Mouse (Mus musculus) kidney, postnatal 14 days (tissue): ENCODE measurements around the gene U2af2.
A peak's percentile ranks its signal among the peaks of the same experiment; 100 is the strongest.
"Not testable (repeated sequence)": the region's sequence is repeated elsewhere in the genome, so short reads cannot be mapped to it uniquely, and the experiment has no call there.

Source experiments
- DNase-seq: peaks from one replicate; pipeline ENCODE4 v3.0.0; 2022; ENCODE audit warnings: mixed read lengths

U2af2 gene

DNA sequence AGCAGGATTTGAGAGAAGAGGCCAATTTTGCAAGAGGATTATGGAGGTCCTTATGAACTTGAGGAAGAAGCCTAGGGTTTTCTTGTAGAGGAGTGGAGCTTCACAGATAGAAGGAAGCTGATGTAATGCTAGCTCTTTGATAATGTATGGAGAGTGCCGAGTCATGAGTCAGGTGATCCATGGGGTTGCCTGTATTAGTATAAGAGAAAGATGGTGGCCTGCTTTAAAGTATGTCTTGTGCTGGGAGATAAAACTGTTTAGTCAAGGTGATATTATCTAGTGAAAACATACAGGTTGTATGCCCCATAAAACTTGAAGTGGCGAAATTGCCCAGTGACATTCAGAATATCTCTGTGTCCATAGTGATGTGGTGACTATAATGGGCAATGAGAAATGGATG lies 15.0 kb downstream of the U2af2 start:
- no peak for DNase-seq

DNA sequence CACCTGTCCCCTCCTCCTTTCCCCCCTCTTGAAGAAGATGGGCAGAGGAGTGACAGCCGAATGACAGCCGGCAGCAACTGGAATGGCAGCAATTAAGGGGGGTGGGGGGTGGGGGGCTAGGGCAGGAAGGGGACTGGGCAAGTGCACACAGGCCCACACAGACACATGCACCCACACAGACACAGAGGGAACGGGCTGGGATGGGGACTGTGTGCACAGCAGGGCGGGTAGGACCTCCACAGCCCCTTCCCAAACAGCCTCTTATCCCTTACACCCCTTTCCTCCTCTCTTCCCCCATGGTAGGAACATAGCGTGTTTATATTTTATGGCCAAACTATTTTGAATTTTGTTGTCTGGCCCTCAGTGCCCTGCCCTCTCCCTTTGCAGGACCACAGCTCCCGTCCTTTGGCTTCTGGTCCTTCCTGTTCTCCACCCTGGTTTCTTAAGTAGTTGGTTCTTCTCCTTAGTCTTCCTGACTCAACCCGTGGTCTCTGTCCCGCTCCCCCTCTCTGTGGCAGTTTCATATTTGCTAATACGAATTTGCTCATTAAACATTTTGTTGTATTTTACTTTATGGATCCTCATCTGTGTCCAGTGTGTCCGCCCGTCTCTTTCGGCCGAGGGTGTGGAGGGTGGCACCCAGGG lies 17.5 kb downstream of the U2af2 start:
- not testable (repeated sequence) for DNase-seq

DNA sequence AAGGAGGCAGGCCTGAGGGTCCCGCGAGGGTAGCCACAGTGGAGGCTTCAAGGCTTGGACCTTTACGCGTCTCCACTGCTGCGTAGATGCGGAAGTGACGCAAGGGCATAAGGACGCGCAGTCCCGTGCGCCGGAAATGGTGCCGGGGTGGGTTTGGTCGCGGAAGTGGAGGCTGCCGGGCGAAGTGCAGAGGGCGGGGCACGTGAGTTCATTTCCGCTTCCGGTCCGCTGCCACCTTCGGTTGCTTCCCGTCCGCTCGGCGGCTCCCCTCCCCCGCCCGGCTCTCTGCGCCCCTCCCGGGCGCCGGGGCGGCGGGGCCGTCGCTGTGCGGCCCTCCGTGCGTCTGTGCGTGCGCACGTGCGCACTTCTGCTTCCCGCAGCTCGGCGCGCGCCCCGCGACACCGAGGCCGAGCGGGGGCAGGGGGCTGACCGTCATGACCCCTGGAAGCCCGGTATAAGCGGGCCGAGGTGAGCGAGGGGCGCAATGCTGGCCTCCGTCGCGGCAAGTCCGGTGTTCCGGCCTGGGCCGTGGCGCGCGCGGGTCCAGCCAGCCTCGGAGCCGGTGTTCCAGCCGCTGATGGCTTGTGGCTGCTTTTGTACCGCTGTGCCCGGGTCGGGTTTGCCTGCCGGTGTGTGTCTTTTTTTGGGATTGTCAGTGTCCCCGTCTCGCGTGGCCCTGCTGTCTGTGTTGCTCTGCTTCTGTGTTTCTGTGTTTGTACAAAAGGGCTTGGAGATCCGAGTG lies 18.2 kb downstream of the U2af2 start, which contains the start of gene Epn1:
TSS of gene Epn1 (plus strand) at position 226 of the 742 bp plus-strand sequence.
- DNase-seq = peak; percentile 98

GRCm38 (mm10) chr7:5080815-5081214 lies 18.9 kb downstream of the U2af2 start:
- DNase-seq = no peak

DNA sequence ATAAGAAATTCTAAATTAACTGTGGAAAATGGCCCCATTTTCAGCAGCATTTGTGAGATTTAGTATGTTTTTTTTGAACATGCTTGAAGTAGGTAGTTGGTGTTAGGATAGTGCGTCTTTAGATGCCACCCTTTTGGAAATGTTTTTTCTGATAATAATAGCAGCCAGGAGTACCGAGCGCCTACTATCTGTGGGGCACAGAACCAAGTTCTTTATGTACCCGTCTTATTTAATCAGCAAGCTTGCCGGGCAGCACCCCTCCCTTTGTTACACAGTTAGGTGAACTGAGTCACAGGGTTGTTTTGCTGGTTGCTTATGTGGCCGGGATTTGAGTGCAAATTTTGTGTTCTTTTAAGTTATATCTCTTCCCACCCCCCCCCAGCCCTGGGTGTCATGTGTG lies 19.3 kb downstream of the U2af2 start:
- DNase-seq = no peak

- no peak for DNase-seq
These were observed 20.0 kb downstream of the U2af2 start for GRCm38 (mm10) chr7:5081939-5082338.

DNA sequence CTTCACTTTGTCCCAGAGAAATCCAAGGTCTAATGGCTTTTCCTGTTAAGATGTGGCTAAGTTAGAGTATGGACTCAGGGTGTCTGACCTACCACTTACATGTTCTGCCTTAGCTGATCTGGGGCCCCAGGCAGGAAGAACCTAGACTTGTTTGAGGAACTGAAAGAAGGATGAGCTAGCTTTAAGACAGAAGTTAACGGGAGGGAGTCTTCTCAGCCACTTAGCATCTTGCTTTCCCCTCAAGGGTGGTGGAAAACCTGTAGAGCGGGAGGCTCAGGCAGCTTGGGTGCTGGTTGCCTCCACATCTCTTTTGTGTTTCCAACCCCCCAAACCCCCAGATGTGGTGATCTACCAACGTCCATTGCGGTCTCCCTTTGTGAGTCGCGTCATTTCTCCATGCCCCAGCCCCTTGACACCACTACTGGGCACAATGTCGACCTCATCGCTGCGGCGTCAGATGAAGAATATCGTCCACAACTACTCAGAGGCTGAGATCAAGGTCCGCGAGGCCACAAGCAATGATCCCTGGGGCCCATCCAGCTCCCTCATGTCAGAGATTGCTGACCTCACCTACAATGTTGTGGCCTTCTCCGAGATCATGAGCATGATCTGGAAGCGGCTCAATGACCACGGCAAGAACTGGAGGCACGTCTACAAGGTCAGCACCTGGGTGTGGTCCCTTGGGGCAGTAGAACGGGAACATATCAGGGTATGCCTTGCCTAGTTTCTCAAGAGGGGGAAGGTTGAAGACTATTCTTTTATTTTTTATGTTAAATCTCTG lies 21.6 kb downstream of the U2af2 start:
- peak; percentile 31 for DNase-seq

GRCm38 (mm10) chr7:5085512-5085911 lies 23.6 kb downstream of the U2af2 start:
- no peak for DNase-seq

- DNase-seq = no peak
These were observed 25.0 kb downstream of the U2af2 start for GRCm38 (mm10) chr7:5086921-5087440.

DNA sequence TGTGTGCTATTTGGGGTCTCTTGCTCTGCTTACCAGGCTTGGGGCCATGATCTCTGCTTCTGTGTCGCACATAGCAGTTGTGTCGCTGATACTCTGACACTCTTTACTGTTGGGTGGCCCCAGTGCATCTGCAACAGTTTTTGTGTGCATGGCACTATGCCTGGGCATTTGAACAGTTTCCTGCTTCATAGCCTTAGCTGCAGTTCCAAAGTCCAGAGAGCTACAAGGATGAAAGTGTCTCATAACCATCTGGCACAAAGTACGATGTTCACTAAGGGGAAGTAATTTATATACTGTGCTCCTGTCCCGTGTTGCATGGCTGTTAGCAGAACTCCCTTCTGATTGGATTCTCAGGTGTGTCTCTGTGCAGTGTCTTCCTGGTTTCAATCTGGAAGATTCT lies 25.9 kb downstream of the U2af2 start:
- peak; percentile 35 for DNase-seq

DNA sequence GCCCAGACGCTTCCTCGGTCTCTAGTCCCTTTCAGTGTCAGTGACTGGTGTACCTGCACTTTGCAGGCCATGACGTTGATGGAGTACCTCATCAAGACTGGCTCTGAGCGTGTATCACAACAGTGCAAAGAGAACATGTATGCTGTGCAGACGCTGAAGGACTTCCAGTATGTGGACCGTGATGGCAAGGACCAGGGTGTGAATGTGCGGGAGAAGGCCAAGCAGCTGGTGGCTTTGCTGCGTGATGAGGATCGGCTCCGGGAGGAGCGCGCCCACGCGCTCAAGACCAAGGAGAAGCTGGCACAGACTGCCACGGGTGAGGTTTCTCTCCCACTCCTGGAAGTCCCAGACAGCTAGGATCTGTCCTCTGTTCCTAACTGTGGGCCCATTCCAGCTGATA lies 27.9 kb downstream of the U2af2 start:
- no peak for DNase-seq

GRCm38 (mm10) chr7:5091008-5091728 lies 29.2 kb downstream of the U2af2 start:
- DNase-seq = no peak

GRCm38 (mm10) chr7:5092381-5092780 lies 30.4 kb downstream of the U2af2 start:
- no peak for DNase-seq

GRCm38 (mm10) chr7:5092831-5093510 lies 31.0 kb downstream of the U2af2 start:
- peak; percentile 44 for DNase-seq

DNA sequence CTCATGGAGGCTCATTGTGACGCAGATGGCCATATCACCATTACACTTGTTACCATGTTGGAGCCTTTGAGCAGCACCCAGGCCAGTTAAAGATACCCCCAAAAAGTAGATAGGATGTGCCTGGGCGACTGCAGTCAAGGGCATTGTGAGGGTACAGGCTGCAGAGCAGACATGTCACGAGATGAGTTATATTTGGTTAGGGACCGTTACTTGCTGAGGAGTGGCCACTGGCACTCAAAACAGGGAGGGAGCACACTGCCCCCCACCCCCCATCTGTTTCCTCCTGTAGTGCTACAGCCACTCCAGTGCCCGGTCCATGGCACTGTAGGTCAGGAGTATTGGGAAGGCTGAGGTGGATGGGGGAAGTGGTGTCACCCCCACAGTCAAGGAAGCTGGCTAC lies 36.8 kb downstream of the U2af2 start:
- no peak for DNase-seq

GRCm38 (mm10) chr7:5099796-5100195 lies 37.9 kb downstream of the U2af2 start:
- no peak for DNase-seq

DNA sequence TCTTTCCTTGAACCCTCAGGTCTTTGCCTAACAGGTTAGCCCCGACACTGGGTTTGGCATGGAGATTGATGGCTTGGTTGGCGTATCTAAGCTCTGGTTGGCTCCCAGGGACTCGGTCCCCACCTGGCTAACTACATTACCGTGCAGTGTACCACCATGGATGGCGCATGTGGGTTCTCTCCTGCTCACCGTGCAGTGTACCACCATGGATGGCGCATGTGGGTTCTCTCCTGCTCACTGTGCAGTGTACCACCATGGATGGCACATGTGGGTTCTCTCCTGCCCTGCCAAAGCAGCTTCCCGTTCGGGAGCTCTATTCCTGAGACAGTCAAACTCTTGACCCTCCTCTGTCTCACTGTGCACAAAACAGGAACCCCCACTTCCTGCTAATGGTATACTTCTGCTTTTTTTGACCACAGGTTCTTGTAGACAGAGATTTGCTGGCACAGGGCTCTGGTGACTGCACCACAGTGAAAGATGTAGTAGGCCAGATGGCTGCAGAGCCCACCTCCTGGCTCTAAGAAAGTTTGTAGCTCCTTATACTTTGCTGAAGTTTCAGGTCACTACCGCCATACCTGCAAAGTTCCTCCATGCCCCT lies 39.2 kb downstream of the U2af2 start:
- DNase-seq = no peak

GRCm38 (mm10) chr7:5102564-5102963 lies 40.6 kb downstream of the U2af2 start:
- DNase-seq = no peak

GRCm38 (mm10) chr7:5108272-5108671 lies 46.3 kb downstream of the U2af2 start:
- DNase-seq = no peak

- no peak for DNase-seq
These were observed 47.4 kb downstream of the U2af2 start for GRCm38 (mm10) chr7:5109301-5109700.

DNA sequence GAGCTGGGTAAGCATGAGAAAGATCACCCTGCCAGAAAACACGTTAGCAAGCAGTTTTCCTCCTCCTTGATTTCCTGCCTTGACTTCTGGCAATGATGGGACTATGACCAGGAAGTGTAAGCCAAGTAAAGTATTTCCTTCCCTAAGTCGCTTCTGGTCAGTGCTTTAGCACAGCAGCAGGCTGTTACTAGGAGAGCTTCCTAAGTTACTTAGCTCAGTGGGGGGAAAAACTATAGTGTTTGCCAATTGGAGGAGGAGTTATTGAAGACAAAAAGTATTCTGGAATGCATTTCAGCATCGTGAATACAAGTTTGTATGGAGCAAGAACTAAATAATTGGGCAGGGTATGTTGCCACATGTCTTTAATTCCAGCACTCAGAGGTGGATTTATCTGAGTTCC lies 50.8 kb downstream of the U2af2 start:
- DNase-seq = no peak

DNA sequence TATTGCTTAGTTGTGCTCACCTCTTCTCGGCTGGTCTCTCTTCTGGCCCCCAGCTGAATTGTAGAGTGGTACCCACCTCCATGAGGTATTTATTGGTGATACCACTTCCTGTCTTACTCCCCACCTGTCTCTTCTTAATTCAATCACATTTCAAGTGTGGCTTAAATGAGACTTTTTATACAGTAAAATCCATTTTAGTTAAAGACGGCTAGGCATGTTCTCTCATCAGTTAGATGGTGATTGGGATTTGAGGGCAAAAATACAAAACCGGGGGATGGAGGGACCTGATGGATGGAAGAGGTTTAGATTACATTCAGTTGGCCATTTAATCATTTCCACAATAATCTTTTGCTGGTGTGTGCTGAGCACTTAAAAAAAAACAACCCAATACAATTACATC lies 54.9 kb downstream of the U2af2 start, which contains the start of gene Rfpl4:
TSS of gene Rfpl4 (minus strand) at position 101 of the 400 bp plus-strand sequence.
- DNase-seq = no peak
